Mouse (Mus musculus): ENCODE measurements around the gene Fgfrl1. TPM values are rescaled to one million over a fixed set of nuclear protein-coding genes. Genes with fewer than 3 reads are reported as not detected.

The Fgfrl1 gene
- polyA plus RNA-seq, 1 experiment, result 35.3 TPM

GRCm38 (mm10) chr5:108708981-108709731, 17.0 kb downstream of the Fgfrl1 start:
- H3K27ac ChIP-seq (ENCODE audit: insufficient read depth, low read length), result no peak overlapping the region
- no peak for TF ChIP-seq POLR2A (IDR thresholded peaks at IDR 0.05; ENCODE audit: extremely low read depth, insufficient read depth, low read length)
- no peak for TF ChIP-seq CTCF (IDR thresholded peaks at IDR 0.05; ENCODE audit: extremely low read depth, insufficient read depth, low read length)
- H3K4me3 ChIP-seq (ENCODE audit: insufficient read depth, low read length), result no peak overlapping the region
- 0 out of 2 replicates have a peak, but pooled peaks cover 2% of the 10 kb centered on the region for H3K4me1 ChIP-seq (ENCODE audit: control insufficient read depth, insufficient read depth, low read length)

- no peak overlapping the region for H3K27ac ChIP-seq (ENCODE audit: insufficient read depth, low read length)
- no peak for TF ChIP-seq CTCF (IDR thresholded peaks at IDR 0.05; ENCODE audit: extremely low read depth, insufficient read depth, low read length)
- no peak for TF ChIP-seq POLR2A (IDR thresholded peaks at IDR 0.05; ENCODE audit: extremely low read depth, insufficient read depth, low read length)
- no peak overlapping the region for H3K4me3 ChIP-seq (ENCODE audit: insufficient read depth, low read length)
- H3K4me1 ChIP-seq (ENCODE audit: control insufficient read depth, insufficient read depth, low read length), result 0 out of 2 replicates have a peak, but pooled peaks cover 2% of the 10 kb centered on the region
These were observed 19.8 kb downstream of the Fgfrl1 start for GRCm38 (mm10) chr5:108711968-108712367.

- TF ChIP-seq CTCF (IDR thresholded peaks at IDR 0.05; ENCODE audit: extremely low read depth, insufficient read depth, low read length) (no peak), POLR2A (IDR thresholded peaks at IDR 0.05; ENCODE audit: extremely low read depth, insufficient read depth, low read length) (no peak)
- Histone ChIP-seq H3K27ac (ENCODE audit: insufficient read depth, low read length) (no peak overlapping the region), H3K4me3 (ENCODE audit: insufficient read depth, low read length) (no peak overlapping the region), H3K4me1 (ENCODE audit: control insufficient read depth, insufficient read depth, low read length) (0 out of 2 replicates have a peak, but pooled peaks cover 2% of the 10 kb centered on the region)
These were observed 20.9 kb downstream of the Fgfrl1 start for GRCm38 (mm10) chr5:108713096-108713495.

GRCm38 (mm10) chr5:108713691-108714090, 21.5 kb downstream of the Fgfrl1 start:
- Histone ChIP-seq H3K4me3 (ENCODE audit: insufficient read depth, low read length) (no peak overlapping the region), H3K27ac (ENCODE audit: insufficient read depth, low read length) (no peak overlapping the region)
- no peak for TF ChIP-seq CTCF (IDR thresholded peaks at IDR 0.05; ENCODE audit: extremely low read depth, insufficient read depth, low read length)
- TF ChIP-seq POLR2A (IDR thresholded peaks at IDR 0.05; ENCODE audit: extremely low read depth, insufficient read depth, low read length), result no peak

GRCm38 (mm10) chr5:108714149-108714548, 22.0 kb downstream of the Fgfrl1 start:
- Histone ChIP-seq H3K4me3 (ENCODE audit: insufficient read depth, low read length) (no peak overlapping the region), H3K27ac (ENCODE audit: insufficient read depth, low read length) (no peak overlapping the region), H3K4me1 (ENCODE audit: control insufficient read depth, insufficient read depth, low read length) (0 out of 2 replicates have a peak, but pooled peaks cover 2% of the 10 kb centered on the region)
- no peak for TF ChIP-seq POLR2A (IDR thresholded peaks at IDR 0.05; ENCODE audit: extremely low read depth, insufficient read depth, low read length)
- no peak for TF ChIP-seq CTCF (IDR thresholded peaks at IDR 0.05; ENCODE audit: extremely low read depth, insufficient read depth, low read length)

More at GRCm38 (mm10) chr5:108713691-108714090, 21.5 kb downstream of the Fgfrl1 start:
- H3K4me1 ChIP-seq (ENCODE audit: control insufficient read depth, insufficient read depth, low read length), result 0 out of 2 replicates have a peak, but pooled peaks cover 2% of the 10 kb centered on the region

- no peak for TF ChIP-seq CTCF (IDR thresholded peaks at IDR 0.05; ENCODE audit: extremely low read depth, insufficient read depth, low read length)
- no peak for TF ChIP-seq POLR2A (IDR thresholded peaks at IDR 0.05; ENCODE audit: extremely low read depth, insufficient read depth, low read length)
- H3K4me1 ChIP-seq (ENCODE audit: control insufficient read depth, insufficient read depth, low read length), result 0 out of 2 replicates have a peak, but pooled peaks cover 2% of the 10 kb centered on the region
- no peak overlapping the region for H3K4me3 ChIP-seq (ENCODE audit: insufficient read depth, low read length)
- H3K27ac ChIP-seq (ENCODE audit: insufficient read depth, low read length), result no peak overlapping the region
These were observed 23.8 kb downstream of the Fgfrl1 start for GRCm38 (mm10) chr5:108715974-108716373.

GRCm38 (mm10) chr5:108718051-108718450, 25.9 kb downstream of the Fgfrl1 start:
- Histone ChIP-seq H3K27ac (ENCODE audit: insufficient read depth, low read length) (no peak overlapping the region), H3K4me3 (ENCODE audit: insufficient read depth, low read length) (no peak overlapping the region), H3K4me1 (ENCODE audit: control insufficient read depth, insufficient read depth, low read length) (0 out of 2 replicates have a peak, but pooled peaks cover 2% of the 10 kb centered on the region)
- TF ChIP-seq CTCF (IDR thresholded peaks at IDR 0.05; ENCODE audit: extremely low read depth, insufficient read depth, low read length) (no peak), POLR2A (IDR thresholded peaks at IDR 0.05; ENCODE audit: extremely low read depth, insufficient read depth, low read length) (no peak)

- no peak for TF ChIP-seq POLR2A (IDR thresholded peaks at IDR 0.05; ENCODE audit: extremely low read depth, insufficient read depth, low read length)
- no peak for TF ChIP-seq CTCF (IDR thresholded peaks at IDR 0.05; ENCODE audit: extremely low read depth, insufficient read depth, low read length)
- H3K27ac ChIP-seq (ENCODE audit: insufficient read depth, low read length), result no peak overlapping the region
- H3K4me3 ChIP-seq (ENCODE audit: insufficient read depth, low read length), result no peak overlapping the region
- H3K4me1 ChIP-seq (ENCODE audit: control insufficient read depth, insufficient read depth, low read length), result no peaks in the 10 kb centered on the region
These were observed 27.6 kb downstream of the Fgfrl1 start for GRCm38 (mm10) chr5:108719761-108720160.

GRCm38 (mm10) chr5:108724006-108724405, 31.8 kb downstream of the Fgfrl1 start:
- TF ChIP-seq POLR2A (IDR thresholded peaks at IDR 0.05; ENCODE audit: extremely low read depth, insufficient read depth, low read length) (no peak), CTCF (IDR thresholded peaks at IDR 0.05; ENCODE audit: extremely low read depth, insufficient read depth, low read length) (no peak)

More at GRCm38 (mm10) chr5:108724006-108724405, 31.8 kb downstream of the Fgfrl1 start:
- Histone ChIP-seq H3K27ac (ENCODE audit: insufficient read depth, low read length) (no peak overlapping the region), H3K4me3 (ENCODE audit: insufficient read depth, low read length) (no peak overlapping the region), H3K4me1 (ENCODE audit: control insufficient read depth, insufficient read depth, low read length) (no peaks in the 10 kb centered on the region)
